Mouse (Mus musculus) cerebellum, postnatal 14 days (tissue): Measurements from ENCODE around the gene Gabrb1.

ENCODE experiments used
- DNase-seq, 2 experiments: peaks; one replicate each; pipeline ENCODE4 v3.0.0; 2021; ENCODE audit warnings: mixed read lengths in 2 of 2

Gene Gabrb1

GRCm38 (mm10) chr5:72164386-72164785 lies 506.5 kb downstream of the Gabrb1 start:
- DNase-seq, result no peak

DNA sequence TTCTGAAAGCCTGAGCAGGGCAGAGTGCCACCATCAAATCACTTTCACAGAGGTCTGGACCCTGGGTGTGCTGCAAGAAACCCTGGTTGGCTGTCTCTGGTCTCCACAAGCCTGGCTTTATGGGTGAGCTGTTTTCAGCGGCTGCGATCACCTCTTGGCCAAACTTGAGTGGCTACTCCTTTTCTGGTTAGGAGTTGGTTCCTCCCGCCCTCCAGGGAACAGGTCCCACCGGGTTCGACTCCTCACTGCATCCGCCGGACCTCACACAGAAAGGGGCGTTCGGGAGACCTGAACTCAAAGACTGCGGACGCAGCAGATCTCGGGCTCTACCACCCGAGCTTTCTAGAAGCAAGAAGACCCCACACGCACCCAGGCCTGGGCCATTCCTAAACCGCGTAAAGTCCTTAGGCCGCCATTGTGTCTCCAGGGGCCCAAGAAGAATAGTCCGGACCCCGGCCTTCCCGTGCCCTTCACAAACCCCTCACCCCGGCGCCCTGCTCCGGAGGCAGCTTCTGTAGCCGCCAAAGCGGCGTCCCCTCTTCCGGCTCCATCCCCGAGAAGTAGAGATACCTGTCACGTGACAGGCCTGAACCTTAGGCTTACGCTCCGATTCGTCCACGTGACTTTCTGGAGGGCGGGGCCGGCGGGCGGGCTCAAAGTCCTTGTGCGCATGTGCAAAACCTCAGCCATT lies 509.8 kb downstream of the Gabrb1 start, which contains the start of gene Commd8:
TSS of gene Commd8 (minus strand) at position 596 of the 691 bp plus-strand sequence.
- peak; percentile 96 to 97 for DNase-seq

DNA sequence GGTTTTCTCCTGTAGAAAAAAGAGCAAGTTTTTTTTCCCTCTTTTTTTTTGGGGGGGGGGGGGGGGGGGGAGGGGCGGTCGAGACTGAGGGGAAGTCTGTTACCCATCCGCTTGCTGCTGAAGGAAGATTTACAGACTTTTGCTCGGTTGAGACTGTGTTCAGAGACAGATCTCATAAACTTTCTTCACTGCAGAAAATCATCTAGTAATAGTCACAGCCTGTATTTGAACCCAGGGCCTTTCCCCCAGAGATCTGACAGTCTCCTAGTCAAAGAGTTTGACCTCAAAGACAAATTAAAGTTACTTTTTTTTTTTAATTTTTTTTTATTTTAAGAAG lies 510.3 kb downstream of the Gabrb1 start:
- no peak for DNase-seq

DNA sequence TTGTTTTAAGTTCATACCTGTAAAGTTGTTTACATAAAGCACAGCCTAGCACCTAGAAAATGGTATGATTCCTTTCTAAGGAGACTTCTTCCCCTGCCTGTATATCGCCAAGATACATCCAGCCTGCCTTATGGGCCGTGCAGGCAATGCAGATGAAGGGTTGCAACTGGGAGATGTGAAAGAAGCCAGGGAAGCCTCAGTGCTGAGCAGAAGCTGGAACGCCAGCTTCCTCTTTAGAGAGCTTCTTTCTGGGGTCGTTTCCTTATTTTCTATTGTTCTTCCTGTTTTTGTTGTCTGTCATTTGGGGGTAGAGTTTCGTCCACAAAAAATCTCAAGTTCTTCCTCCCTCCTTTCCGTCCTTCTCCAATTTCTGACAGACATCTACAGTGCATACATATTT lies 512.2 kb downstream of the Gabrb1 start:
- no peak for DNase-seq

DNA sequence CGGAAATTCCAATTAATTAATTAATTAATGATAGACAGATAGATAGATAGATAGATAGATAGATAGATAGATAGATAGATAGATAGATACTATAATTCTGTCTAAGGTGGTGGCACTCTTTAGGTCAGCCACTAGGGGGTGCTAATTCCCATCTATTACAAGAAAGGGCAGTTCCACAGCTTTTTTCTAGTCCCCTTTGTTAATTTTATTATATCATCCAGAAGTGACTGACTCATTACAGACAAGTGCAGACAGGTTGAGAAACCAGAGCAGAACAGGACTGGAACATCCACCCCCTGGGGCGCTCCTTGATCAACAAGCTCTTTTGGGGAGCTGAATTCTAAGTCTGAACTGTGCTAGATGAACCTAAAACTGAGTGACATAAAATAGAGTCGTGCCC lies 514.8 kb downstream of the Gabrb1 start:
- DNase-seq, result peak; percentile 67 to 71

DNA sequence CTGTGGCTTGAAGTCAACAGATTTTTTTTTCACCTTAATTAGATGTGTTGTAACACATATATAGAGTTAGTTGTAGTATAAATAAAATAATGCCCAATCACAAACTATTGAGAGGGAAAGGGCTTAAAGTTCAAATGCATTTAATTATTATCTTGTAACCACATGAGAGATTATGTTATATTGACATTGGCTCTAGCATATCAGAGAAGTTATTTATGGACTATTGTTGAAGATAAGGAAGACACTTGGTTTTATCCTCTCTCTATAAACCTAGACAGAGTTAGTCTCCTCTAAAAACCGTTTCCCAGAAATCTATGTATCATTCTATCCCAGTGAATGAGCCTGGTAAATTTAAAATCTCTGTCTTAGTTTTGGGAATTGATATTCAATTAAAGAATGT lies 515.6 kb downstream of the Gabrb1 start:
- no peak for DNase-seq

GRCm38 (mm10) chr5:72175050-72175449 lies 517.1 kb downstream of the Gabrb1 start:
- no peak for DNase-seq

- no peak for DNase-seq
Measured at GRCm38 (mm10) chr5:72175530-72175929, 517.6 kb downstream of the Gabrb1 start.

GRCm38 (mm10) chr5:72181194-72181593 lies 523.3 kb downstream of the Gabrb1 start:
- DNase-seq, result no peak

GRCm38 (mm10) chr5:72182804-72183203 lies 524.9 kb downstream of the Gabrb1 start:
- no peak for DNase-seq

DNA sequence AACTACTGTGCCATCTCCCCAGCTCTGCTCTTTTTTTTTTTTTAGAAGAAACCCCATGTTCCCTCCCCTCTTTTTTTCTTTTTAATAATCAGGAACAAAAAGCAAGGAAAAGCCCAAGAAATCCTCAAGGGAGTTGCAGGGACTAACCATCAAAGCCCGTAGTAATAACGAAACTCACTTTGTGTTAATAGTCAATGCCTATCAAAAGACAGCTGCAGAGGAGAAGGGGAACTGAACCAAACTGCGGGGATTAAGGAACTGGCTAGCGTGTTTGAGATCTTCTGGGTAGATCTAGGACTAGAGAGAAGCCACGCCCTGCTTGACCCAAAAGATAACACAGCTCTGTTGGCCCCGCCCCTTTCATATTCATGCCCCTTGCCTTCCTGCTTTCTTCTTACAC lies 526.0 kb downstream of the Gabrb1 start:
- no peak for DNase-seq

GRCm38 (mm10) chr5:72184437-72185100 lies 526.7 kb downstream of the Gabrb1 start:
- no peak for DNase-seq

- no peak for DNase-seq
Measured at GRCm38 (mm10) chr5:72191154-72191553, 533.2 kb downstream of the Gabrb1 start.

- DNase-seq, result no peak
Measured at GRCm38 (mm10) chr5:72191932-72192331, 534.0 kb downstream of the Gabrb1 start.

GRCm38 (mm10) chr5:72195442-72195841 lies 537.5 kb downstream of the Gabrb1 start:
- DNase-seq, result no peak
